Mouse (Mus musculus) small intestine, adult 10 weeks (tissue): ENCODE measurements around the gene Gm2026. TPM values are rescaled to one million over a fixed set of nuclear protein-coding genes. Genes with fewer than 3 reads are reported as not detected.

Experiments used
- polyA plus RNA-seq: library from polyadenylated mRNA; stranded (reverse); fragments of 350-450 nt; fragmentation: Illumina TruSeq; extraction: RNeasy Lipid Tissue Mini Kit (QIAGEN cat#74804); gene quantifications from one replicate; pipeline ENCODE4 v1.2.3, GENCODE M21; 2014; ENCODE audit warnings: low replicate concordance

Gm2026 gene
- 23.3 TPM for polyA plus RNA-seq

GRCm38 (mm10) chr2:175965031-175965430 is at the start of gene Gm2026:
Gene Gm2026 (plus strand): TSS chr2:175965331.

GRCm38 (mm10) chr2:175931000-175931399 is 34.1 kb upstream of the Gm2026 start, which contains the start of gene Zfp966:
Gene Zfp966 (minus strand): TSS chr2:175931100.

Other genes starting within 250 kb of the Gm2026 start
- 2.3 TPM for gene Gm2007, start 223.8 kb upstream of the Gm2026 start, polyA plus RNA-seq
- gene Gm14288, start 164.2 kb upstream of the Gm2026 start, polyA plus RNA-seq, result 3.5 TPM
- gene Gm6710, start 96.1 kb upstream of the Gm2026 start, polyA plus RNA-seq, result 24.2 TPM
- gene Zfp966, start 34.2 kb upstream of the Gm2026 start, polyA plus RNA-seq, result 41.2 TPM
- 6.9 TPM for gene Gm2004, start 184.5 kb downstream of the Gm2026 start, polyA plus RNA-seq